Mouse (Mus musculus): ENCODE measurements at regions not wholly inside any gene's neighbourhood (a gene's known extent, or its start where the extent isn't known, plus 50 kb on each side); places are given as distances from the start of the nearest gene placed in this dataset.

- DNase-seq (ENCODE audit: low spot score in 2 of 2): no peak
Observed at GRCm38 (mm10) chr3:149625497-149625896, 635.1 kb upstream of the Adgrl2 start.

DNA sequence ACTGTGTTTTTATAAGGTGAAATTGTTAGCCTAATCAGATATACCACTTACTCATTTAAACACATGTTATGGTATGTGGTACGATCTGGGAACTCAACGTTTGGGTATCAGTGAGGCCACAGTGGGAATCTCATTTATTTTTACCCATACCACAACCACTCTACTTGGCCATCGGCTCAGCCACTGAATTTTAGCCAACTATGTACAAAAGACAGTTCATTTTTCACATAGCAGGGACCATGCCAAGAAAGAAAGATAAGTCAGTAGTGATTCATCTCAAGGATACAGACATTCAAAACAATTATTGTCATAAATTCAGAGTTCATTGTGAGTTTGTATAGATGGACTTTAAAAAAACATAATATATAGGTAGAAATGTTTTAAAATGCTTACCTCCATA lies 634.7 kb upstream of the Adgrl2 start:
- DNase-seq (ENCODE audit: low spot score in 2 of 2): no peak

- DNase-seq (ENCODE audit: low spot score in 2 of 2): peak; percentile 11 to 24
Observed at GRCm38 (mm10) chr3:149623851-149624532, 633.6 kb upstream of the Adgrl2 start.

DNA sequence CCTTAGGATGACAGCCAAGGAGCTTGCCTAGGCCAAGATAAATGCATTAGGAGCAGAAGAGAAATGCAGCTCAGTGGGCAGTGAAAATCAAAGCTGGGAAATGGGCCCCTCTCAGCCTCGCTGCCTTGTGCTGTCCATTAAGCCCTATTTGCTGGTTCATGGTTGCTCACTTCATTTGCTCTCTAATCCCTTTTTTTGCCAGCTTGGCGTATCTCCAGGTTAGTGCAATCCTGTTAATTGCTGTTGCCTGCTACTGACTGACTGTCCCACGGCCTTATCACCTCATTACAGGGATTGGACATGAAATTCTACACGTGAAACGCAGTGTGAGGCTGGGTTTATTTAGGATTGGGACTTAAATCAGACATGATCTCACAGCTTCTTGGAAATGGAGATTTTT lies 613.5 kb upstream of the Adgrl2 start:
- no peak for DNase-seq (ENCODE audit: low spot score in 2 of 2)

GRCm38 (mm10) chr3:149601276-149601675 lies 610.9 kb upstream of the Adgrl2 start:
- no peak for DNase-seq (ENCODE audit: low spot score in 2 of 2)

GRCm38 (mm10) chr3:149594470-149594869 lies 604.1 kb upstream of the Adgrl2 start:
- DNase-seq (ENCODE audit: low spot score in 2 of 2): no peak

GRCm38 (mm10) chr3:149585769-149586168 lies 595.4 kb upstream of the Adgrl2 start:
- no peak for DNase-seq (ENCODE audit: low spot score in 2 of 2)

DNA sequence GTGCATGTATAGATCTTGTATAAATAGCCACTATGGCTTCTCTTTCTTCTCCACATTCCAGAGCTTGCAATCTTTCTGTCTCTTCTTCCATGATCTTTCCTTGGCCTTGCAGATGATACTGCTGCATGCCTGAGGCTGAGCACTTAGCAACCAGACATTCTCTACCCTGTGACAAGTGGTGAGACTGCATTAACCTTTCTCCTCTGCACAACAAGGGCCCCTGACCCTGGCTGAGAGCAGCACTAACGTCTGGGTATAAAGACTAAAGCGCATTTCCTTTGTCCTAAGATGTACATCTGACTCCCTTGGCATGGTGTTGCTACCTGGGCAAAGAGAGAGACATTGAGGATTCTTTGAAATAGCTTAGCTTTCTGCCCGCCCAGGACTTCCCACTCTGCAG lies 590.8 kb upstream of the Adgrl2 start:
- no peak for DNase-seq (ENCODE audit: low spot score in 2 of 2)

GRCm38 (mm10) chr3:149575678-149576077 lies 585.3 kb upstream of the Adgrl2 start:
- DNase-seq (ENCODE audit: low spot score in 2 of 2): no peak

DNA sequence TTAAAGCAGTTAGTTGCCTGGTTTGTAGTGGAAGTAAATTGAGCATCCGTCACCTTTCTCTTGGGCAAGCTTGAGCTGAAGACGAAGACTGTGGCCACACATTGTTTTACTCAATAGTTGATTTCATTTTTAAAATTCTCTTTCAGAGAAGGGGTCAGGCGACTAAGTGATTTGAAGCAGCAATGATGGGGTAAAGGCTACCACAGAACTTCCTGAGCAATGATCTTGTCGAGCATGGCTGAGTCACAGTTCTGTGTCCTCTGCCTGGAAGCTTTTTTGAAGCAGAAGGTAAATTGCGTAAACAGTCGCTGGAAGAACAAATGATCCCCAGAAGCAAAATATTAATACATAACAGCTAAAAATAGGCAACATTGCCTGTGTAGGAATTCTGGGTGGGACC lies 576.5 kb upstream of the Adgrl2 start:
- DNase-seq (ENCODE audit: low spot score in 2 of 2): no peak

- DNase-seq (ENCODE audit: low spot score in 2 of 2): no peak
Observed at GRCm38 (mm10) chr3:149550231-149550951, 560.0 kb upstream of the Adgrl2 start.

- DNase-seq (ENCODE audit: low spot score in 2 of 2): no peak
Observed at GRCm38 (mm10) chr3:149547045-149547444, 556.7 kb upstream of the Adgrl2 start.

DNA sequence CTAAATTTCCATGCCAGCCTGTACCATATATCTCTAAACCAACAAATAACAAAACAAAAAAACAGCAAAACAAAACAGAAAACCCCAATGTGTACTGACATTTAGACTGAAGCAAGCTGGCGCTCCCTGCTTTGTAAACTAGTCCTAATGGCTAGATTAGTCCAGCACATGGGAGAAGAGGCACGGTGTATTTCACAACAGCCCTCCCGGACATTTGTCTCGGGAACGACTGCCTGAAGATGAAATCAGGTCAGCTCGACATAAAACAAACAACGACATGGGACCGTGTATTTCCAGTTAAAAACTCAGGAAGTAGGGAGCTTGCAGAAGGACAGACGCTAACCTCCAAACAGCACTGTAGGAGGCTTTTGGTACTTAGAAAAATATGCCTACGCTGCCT lies 555.9 kb upstream of the Adgrl2 start:
- DNase-seq (ENCODE audit: low spot score in 2 of 2): no peak

- no peak for DNase-seq (ENCODE audit: low spot score in 2 of 2)
Observed at GRCm38 (mm10) chr3:149534183-149534582, 543.8 kb upstream of the Adgrl2 start.

GRCm38 (mm10) chr3:149530026-149530607 lies 539.8 kb upstream of the Adgrl2 start:
- no peak for DNase-seq (ENCODE audit: low spot score in 2 of 2)

- DNase-seq (ENCODE audit: low spot score in 2 of 2): no peak
Observed at GRCm38 (mm10) chr3:149526509-149526908, 536.2 kb upstream of the Adgrl2 start.

GRCm38 (mm10) chr3:149519575-149519929 lies 529.2 kb upstream of the Adgrl2 start:
- no peak for DNase-seq (ENCODE audit: low spot score in 2 of 2)

GRCm38 (mm10) chr3:149518928-149519574 lies 528.7 kb upstream of the Adgrl2 start:
- no peak for DNase-seq (ENCODE audit: low spot score in 2 of 2)

DNA sequence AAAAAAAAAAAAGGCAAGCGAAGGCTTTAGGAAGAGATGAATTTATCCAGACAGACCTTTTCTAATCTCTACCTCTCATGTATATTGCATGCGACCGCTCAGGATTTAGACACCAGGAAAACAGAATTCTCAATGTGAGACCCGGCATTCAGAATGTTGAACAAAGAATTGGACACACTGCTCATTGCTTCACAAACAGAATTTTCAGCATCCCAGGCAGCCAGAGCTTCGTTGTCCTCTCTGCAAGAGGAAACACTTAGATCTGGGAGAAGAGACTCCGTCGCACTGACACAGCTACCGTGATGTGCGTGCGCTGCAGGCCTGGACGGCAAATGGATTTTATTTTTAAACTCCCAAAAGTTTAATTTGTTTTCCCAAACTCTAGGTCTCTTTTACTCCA lies 527.2 kb upstream of the Adgrl2 start:
- no peak for DNase-seq (ENCODE audit: low spot score in 2 of 2)

- DNase-seq (ENCODE audit: low spot score in 2 of 2): no peak
Observed at GRCm38 (mm10) chr3:149509178-149509577, 518.8 kb upstream of the Adgrl2 start.

DNA sequence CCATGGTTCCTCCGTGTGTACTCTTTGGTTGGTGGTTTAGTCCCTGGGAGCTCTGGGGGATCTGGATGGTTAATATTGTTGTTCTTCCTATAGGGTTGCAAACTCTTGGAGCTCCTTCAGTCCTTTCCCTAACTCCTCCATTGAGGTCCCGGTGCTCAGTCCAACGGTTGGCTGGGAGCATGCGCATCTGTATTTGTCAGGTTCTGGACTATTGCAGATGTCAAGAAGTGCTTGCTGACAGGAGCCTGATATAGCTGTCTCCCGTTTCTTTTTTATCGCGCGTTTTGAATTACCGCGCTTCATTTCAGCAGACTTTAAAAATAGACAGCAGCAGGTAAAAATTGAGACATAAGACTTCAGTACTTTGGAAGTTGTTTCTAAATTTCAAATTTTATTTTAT lies 518.3 kb upstream of the Adgrl2 start:
- DNase-seq (ENCODE audit: low spot score in 2 of 2): no peak

DNA sequence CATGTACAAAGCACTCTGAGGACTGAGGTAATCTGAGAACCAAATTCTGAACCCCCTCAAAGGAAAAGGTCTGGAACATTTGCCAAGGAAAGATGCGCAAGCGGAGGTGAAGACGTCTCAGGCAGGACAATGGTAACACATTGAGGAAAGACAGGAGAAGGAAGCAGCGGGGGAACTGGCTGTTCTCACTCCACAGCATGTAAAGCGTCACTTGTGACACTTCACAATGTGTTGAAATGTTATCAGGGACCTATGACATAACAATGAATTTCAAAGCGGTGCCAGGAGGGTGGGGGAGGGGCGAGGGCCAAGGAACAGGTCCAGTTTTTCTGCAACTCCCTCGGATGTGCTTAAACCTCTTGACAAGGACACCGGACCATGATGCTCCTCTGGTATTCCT lies 515.3 kb upstream of the Adgrl2 start:
- DNase-seq (ENCODE audit: low spot score in 2 of 2): no peak

GRCm38 (mm10) chr3:149503992-149504391 lies 513.6 kb upstream of the Adgrl2 start:
- DNase-seq (ENCODE audit: low spot score in 2 of 2): no peak
